Mouse (Mus musculus) liver, embryonic 14.5 days (tissue): ENCODE data around the gene Eif4b.

ENCODE experiments used
- CTCF ChIP-seq: IDR thresholded peaks from 2 replicates; pipeline ENCODE4 v1.5.1; 2016; ENCODE audit warnings: antibody characterized with exemption, low read depth, control low read depth
- EP300 ChIP-seq: IDR thresholded peaks from 2 replicates; pipeline ENCODE4 v1.6.1; 2016; ENCODE audit warnings: antibody characterized with exemption, low read depth

- TF ChIP-seq CTCF (peak; percentile 35), EP300 (no peak)
Observed at GRCm38 (mm10) chr15:102105764-102106730, 32.5 kb downstream of the Eif4b start.
